ENCODE assay signal across 7 mouse cellular contexts in genomic region chr10:12921551-12922040, GRCm38 (mm10). TPM values are rescaled to one million over a fixed set of nuclear protein-coding genes. Genes with fewer than 3 reads are reported as not detected.
DNase-seq lines count a peak whose midpoint lies in the region; ATAC-seq and TF ChIP-seq lines count a peak whose summit lies in the region.

No protein-coding gene starts in this region.

- TF ChIP-seq CTCF in liver, postnatal 0 days (IDR thresholded peaks at IDR 0.05; ENCODE audit: low read depth): peak; percentile 30; the same call in 1 of the 2 replicates

- H3K4me1 ChIP-seq in hindbrain, embryonic 13.5 days (replicated peaks): peaks cover 8% of the 10 kb centered on the region
- H3K4me1 ChIP-seq in liver, postnatal 0 days (ENCODE audit: insufficient read depth): 0 out of 2 replicates have a peak, but pooled peaks cover 4% of the 10 kb centered on the region
- H3K4me1 ChIP-seq in stomach, embryonic 15.5 days: 0 out of 2 replicates have a peak, but pooled peaks cover 5% of the 10 kb centered on the region

- H3K36me3 ChIP-seq in hindbrain, embryonic 13.5 days: no peaks in the 10 kb centered on the region
- no peaks in the 10 kb centered on the region for H3K36me3 ChIP-seq in liver, postnatal 0 days (replicated peaks; ENCODE audit: insufficient read depth, low read length)
- no peaks in the 10 kb centered on the region for H3K36me3 ChIP-seq in stomach, embryonic 15.5 days

- peak overlapping the region; percentile 61 for H3K4me2 ChIP-seq in hindbrain, embryonic 13.5 days
- peak overlapping the region; percentile 70 for H3K4me2 ChIP-seq in liver, postnatal 0 days (ENCODE audit: low read depth, low read length)
- peak overlapping the region; percentile 60 for H3K4me2 ChIP-seq in stomach, embryonic 15.5 days

- H3K27me3 ChIP-seq in hindbrain, embryonic 13.5 days: no peaks in the 10 kb centered on the region
- no peaks in the 10 kb centered on the region for H3K27me3 ChIP-seq in liver, postnatal 0 days (ENCODE audit: insufficient read depth, low read length)
- no peaks in the 10 kb centered on the region for H3K27me3 ChIP-seq in stomach, embryonic 15.5 days (replicated peaks)

- peak overlapping the region; percentile 48; the same call in 1 of the 2 replicates for H3K4me3 ChIP-seq in hindbrain, embryonic 13.5 days
- H3K4me3 ChIP-seq in liver, postnatal 0 days (ENCODE audit: low read depth, low read length): peak overlapping the region; percentile 87
- H3K4me3 ChIP-seq in stomach, embryonic 15.5 days (replicated peaks): peak overlapping the region; percentile 82

- TF ChIP-seq EP300 in liver, postnatal 0 days (IDR thresholded peaks at IDR 0.05; ENCODE audit: low read depth): no peak

- no peak overlapping the region for H3K27ac ChIP-seq in hindbrain, embryonic 13.5 days
- no peak overlapping the region for H3K27ac ChIP-seq in liver, postnatal 0 days (ENCODE audit: low read depth)
- H3K27ac ChIP-seq in stomach, embryonic 15.5 days: no peak overlapping the region; the same call in 1 of the 2 replicates

- H3K9me3 ChIP-seq in hindbrain, embryonic 13.5 days: no peaks in the 10 kb centered on the region
- H3K9me3 ChIP-seq in liver, postnatal 0 days (ENCODE audit: low read length): no peaks in the 10 kb centered on the region
- no peaks in the 10 kb centered on the region for H3K9me3 ChIP-seq in stomach, embryonic 15.5 days

- 54% methylated on average over 11 of the region's 11 CpGs for WGBS in hindbrain, embryonic 13.5 days
- WGBS in liver, postnatal 0 days (ENCODE audit: insufficient replicate concordance): 14% methylated on average over 11 of the region's 11 CpGs
- WGBS in stomach, embryonic 15.5 days: 25% methylated on average over 11 of the region's 11 CpGs

- DNase-seq in A20 (ENCODE audit: low read depth, low spot score): peak; percentile 83
- peak; percentile 28 for DNase-seq in liver, postnatal 0 days
- DNase-seq in gastrocnemius, postnatal 10 days: no peak

- peak; percentile 48 for ATAC-seq in CD4-positive, CD25-positive, alpha-beta regulatory T cell, adult 4 months
- 0 out of 2 replicates have a peak, but pooled peaks have one; percentile 7 for ATAC-seq in common myeloid progenitor, adult 5-6 weeks (replicated peaks; ENCODE audit: low read depth, poor library complexity, severe bottlenecking)
- ATAC-seq in hindbrain, embryonic 13.5 days (ENCODE audit: low FRiP score): no peak
- ATAC-seq in liver, postnatal 0 days: no peak
- no peak for ATAC-seq in stomach, embryonic 15.5 days (ENCODE audit: insufficient read depth, low FRiP score, low read depth)

- no peak overlapping the region for H3K9ac ChIP-seq in hindbrain, embryonic 13.5 days
- H3K9ac ChIP-seq in liver, postnatal 0 days (replicated peaks): peak overlapping the region; percentile 22; the same call in 1 of the 2 replicates
- H3K9ac ChIP-seq in stomach, embryonic 15.5 days: no peak overlapping the region

RNA-seq across cellular contexts. Expression of gene Stx11, which starts 42.5 kb away (rescaled TPM):
- polyA plus RNA-seq in CD4-positive, CD25-positive, alpha-beta regulatory T cell, adult 4 months (2017; shearing (Covaris generic)): 10 to 100 TPM; 16.2 to 17.5 TPM
- 8.2 and 9.4 TPM in 2 replicates for total RNA-seq in common myeloid progenitor, adult 5-6 weeks (2017)
- 1.2 and 1.3 TPM in 2 replicates for polyA plus RNA-seq in hindbrain, embryonic 13.5 days (2015; fragmentation: Nextera tagmentation; extraction: Ambion mirVana)
- polyA plus RNA-seq in liver, postnatal 0 days (2015; fragmentation: Nextera tagmentation; extraction: Ambion mirVana): 10.3 and 11.9 TPM in 2 replicates
- polyA plus RNA-seq in stomach, embryonic 15.5 days (2015; fragmentation: Nextera tagmentation; extraction: Ambion mirVana): 5.4 and 6.1 TPM in 2 replicates
- under 1 TPM; 0.59 to 0.79 TPM for total RNA-seq in gastrocnemius, postnatal 10 days (2021)

RNA-seq across cellular contexts. Expression of gene Utrn, which starts 52.4 kb away (rescaled TPM):
- polyA plus RNA-seq in CD4-positive, CD25-positive, alpha-beta regulatory T cell, adult 4 months (2017; shearing (Covaris generic)): 100 to 1,000 TPM; 414 to 617 TPM
- 45.9 and 46.5 TPM in 2 replicates for total RNA-seq in common myeloid progenitor, adult 5-6 weeks (2017)
- polyA plus RNA-seq in hindbrain, embryonic 13.5 days (2015; fragmentation: Nextera tagmentation; extraction: Ambion mirVana): 30.1 and 31.4 TPM in 2 replicates
- 8.0 and 9.7 TPM in 2 replicates for polyA plus RNA-seq in liver, postnatal 0 days (2015; fragmentation: Nextera tagmentation; extraction: Ambion mirVana)
- 68.1 and 72.2 TPM in 2 replicates for polyA plus RNA-seq in stomach, embryonic 15.5 days (2015; fragmentation: Nextera tagmentation; extraction: Ambion mirVana)
- total RNA-seq in gastrocnemius, postnatal 10 days (2021): 10 to 100 TPM; 60.0 to 71.8 TPM

Comparison
In these comparisons a context has a peak if more than half of its experiments do, and no peak if none do; other contexts are left out.
1. ATAC-seq: peak in CD4-positive, CD25-positive, alpha-beta regulatory T cell, adult 4 months (single experiment) and common myeloid progenitor, adult 5-6 weeks (single experiment); none in hindbrain, embryonic 13.5 days (single experiment), liver, postnatal 0 days (single experiment) and stomach, embryonic 15.5 days (single experiment).
2. Peak in every context shown above with its lines, with median percentiles within 50 percentile points of each other: H3K4me2 ChIP-seq and H3K4me3 ChIP-seq.